Comparison of ENCODE assay signal across 7 mouse cellular contexts in genomic region chr17:33817184-33817968, GRCm38 (mm10). TPM values are rescaled to one million over a fixed set of nuclear protein-coding genes. Genes with fewer than 3 reads are reported as not detected.
DNase-seq lines count a peak whose midpoint lies in the region; ATAC-seq lines count a peak whose summit lies in the region.

No protein-coding gene starts in this region.

- peak; percentile 98 for ATAC-seq in intestine, embryonic 16.5 days
- peak; percentile 98 for ATAC-seq in midbrain, embryonic 11.5 days (ENCODE audit: low FRiP score)

- H3K4me1 ChIP-seq in intestine, embryonic 16.5 days (ENCODE audit: control insufficient read depth, insufficient read depth, low read length): peaks cover 10% of the 10 kb centered on the region
- peaks cover 12% of the 10 kb centered on the region; the same call in 1 of the 2 replicates for H3K4me1 ChIP-seq in midbrain, embryonic 11.5 days (ENCODE audit: control insufficient read depth, insufficient read depth, low read length)

- WGBS in intestine, embryonic 16.5 days: under 1% methylated on average over 89 of the region's 89 CpGs
- under 1% methylated on average over 84 of the region's 89 CpGs for WGBS in midbrain, embryonic 11.5 days

- intact Hi-C loops in gastrocnemius, postnatal 36 days (cut with DNase I): no loop called here
- intact Hi-C loops in left cerebral cortex, postnatal 36 days (cut with DNase I): no loop called here

- peak overlapping the region; percentile 93 for H3K4me2 ChIP-seq in intestine, embryonic 16.5 days (ENCODE audit: low read depth, low read length)
- H3K4me2 ChIP-seq in midbrain, embryonic 11.5 days: peak overlapping the region; percentile 90

- peak overlapping the region; percentile 92 for H3K27ac ChIP-seq in intestine, embryonic 16.5 days (ENCODE audit: low read length)
- peak overlapping the region; percentile 49 for H3K27ac ChIP-seq in midbrain, embryonic 11.5 days (ENCODE audit: low read depth, low read length)

- H3K9ac ChIP-seq in intestine, embryonic 16.5 days (ENCODE audit: low read depth, low read length): peak overlapping the region; percentile 82
- peak overlapping the region; percentile 76 for H3K9ac ChIP-seq in midbrain, embryonic 11.5 days (ENCODE audit: low read length)

- H3K36me3 ChIP-seq in intestine, embryonic 16.5 days (ENCODE audit: control insufficient read depth, insufficient read depth, low read length): peaks cover 13% of the 10 kb centered on the region; the same call in 1 of the 2 replicates
- peaks cover 25% of the 10 kb centered on the region; the same call in 1 of the 2 replicates for H3K36me3 ChIP-seq in midbrain, embryonic 11.5 days (ENCODE audit: control insufficient read depth, insufficient read depth, low read length)

- no peaks in the 10 kb centered on the region for H3K27me3 ChIP-seq in intestine, embryonic 16.5 days (replicated peaks; ENCODE audit: control insufficient read depth, insufficient read depth, low read length)
- no peaks in the 10 kb centered on the region for H3K27me3 ChIP-seq in midbrain, embryonic 11.5 days (ENCODE audit: control insufficient read depth, insufficient read depth, low read length)

- peak; percentile 95 for DNase-seq in adrenal gland, adult 2 months
- peak; percentile 96 for DNase-seq in embryo, embryonic 11.5 days (ENCODE audit: low read depth, low spot score)
- DNase-seq in gastrocnemius, postnatal 36 days: peak; percentile 81 to 84
- peak; percentile 90 to 92 for DNase-seq in left cerebral cortex, postnatal 36 days (ENCODE audit: low spot score in 2 of 2)
- peak; percentile 99 for DNase-seq in midbrain, embryonic 11.5 days (ENCODE audit: low spot score, missing footprints)
- DNase-seq in skeletal muscle tissue, adult 2 months (ENCODE audit: low read depth, low spot score): peak; percentile 94

- no peaks in the 10 kb centered on the region for H3K9me3 ChIP-seq in intestine, embryonic 16.5 days (ENCODE audit: control insufficient read depth, low read length)
- no peaks in the 10 kb centered on the region for H3K9me3 ChIP-seq in midbrain, embryonic 11.5 days (ENCODE audit: control insufficient read depth, low read length)

- H3K4me3 ChIP-seq in intestine, embryonic 16.5 days (ENCODE audit: low read length): peak overlapping the region; percentile 65
- peak overlapping the region; percentile 51 for H3K4me3 ChIP-seq in midbrain, embryonic 11.5 days (ENCODE audit: low read depth, low read length)

RNA-seq across cellular contexts. Expression of gene Rps28, which starts 7.0 kb away (rescaled TPM):
- total RNA-seq in adrenal gland, adult 2 months (2021): 1,000 to 10,000 TPM; 1,533 to 1,560 TPM
- polyA plus RNA-seq in adrenal gland, adult 2 months (2012; rRNA removed): 387 and 446 TPM in 2 replicates
- 100 to 1,000 TPM; 503 to 584 TPM for total RNA-seq in gastrocnemius, postnatal 36 days (2021)
- 838 and 894 TPM in 2 replicates for polyA plus RNA-seq in intestine, embryonic 16.5 days (2015; fragmentation: Nextera tagmentation; extraction: Ambion mirVana)
- 100 to 1,000 TPM; 651 to 708 TPM for total RNA-seq in left cerebral cortex, postnatal 36 days (2021)
- polyA plus RNA-seq in midbrain, embryonic 11.5 days (2014; fragmentation: Nextera tagmentation; extraction: Ambion mirVana): 748 and 845 TPM in 2 replicates

RNA-seq across cellular contexts. Expression of gene Ndufa7, which starts 7.0 kb away (rescaled TPM):
- 100 to 1,000 TPM; 507 to 539 TPM for total RNA-seq in adrenal gland, adult 2 months (2021)
- polyA plus RNA-seq in adrenal gland, adult 2 months (2012; rRNA removed): 556 and 578 TPM in 2 replicates
- 100 to 1,000 TPM; 325 to 364 TPM for total RNA-seq in gastrocnemius, postnatal 36 days (2021)
- polyA plus RNA-seq in intestine, embryonic 16.5 days (2015; fragmentation: Nextera tagmentation; extraction: Ambion mirVana): 533 and 550 TPM in 2 replicates
- 100 to 1,000 TPM; 212 to 213 TPM for total RNA-seq in left cerebral cortex, postnatal 36 days (2021)
- 408 and 456 TPM in 2 replicates for polyA plus RNA-seq in midbrain, embryonic 11.5 days (2014; fragmentation: Nextera tagmentation; extraction: Ambion mirVana)

RNA-seq across cellular contexts. Expression of gene Kank3, which starts 7.1 kb away (rescaled TPM):
- 10 to 100 TPM; 55.9 to 66.2 TPM for total RNA-seq in adrenal gland, adult 2 months (2021)
- polyA plus RNA-seq in adrenal gland, adult 2 months (2012; rRNA removed): 164 and 195 TPM in 2 replicates
- 10 to 100 TPM; 15.3 to 22.5 TPM for total RNA-seq in gastrocnemius, postnatal 36 days (2021)
- 22.7 and 23.5 TPM in 2 replicates for polyA plus RNA-seq in intestine, embryonic 16.5 days (2015; fragmentation: Nextera tagmentation; extraction: Ambion mirVana)
- 10 to 100 TPM; 27.0 to 44.8 TPM for total RNA-seq in left cerebral cortex, postnatal 36 days (2021)
- 18.3 and 23.9 TPM in 2 replicates for polyA plus RNA-seq in midbrain, embryonic 11.5 days (2014; fragmentation: Nextera tagmentation; extraction: Ambion mirVana)

RNA-seq across cellular contexts. Expression of gene Cd320, which starts 25.5 kb away (rescaled TPM):
- total RNA-seq in adrenal gland, adult 2 months (2021): 10 to 100 TPM; 34.2 to 42.8 TPM
- polyA plus RNA-seq in adrenal gland, adult 2 months (2012; rRNA removed): 85.2 and 99.1 TPM in 2 replicates
- 10 to 100 TPM; 13.3 to 15.2 TPM for total RNA-seq in gastrocnemius, postnatal 36 days (2021)
- polyA plus RNA-seq in intestine, embryonic 16.5 days (2015; fragmentation: Nextera tagmentation; extraction: Ambion mirVana): 47.6 and 53.8 TPM in 2 replicates
- total RNA-seq in left cerebral cortex, postnatal 36 days (2021): 10 to 100 TPM; 24.8 to 27.5 TPM
- 67.5 and 70.5 TPM in 2 replicates for polyA plus RNA-seq in midbrain, embryonic 11.5 days (2014; fragmentation: Nextera tagmentation; extraction: Ambion mirVana)

RNA-seq across cellular contexts. Expression of gene Angptl4, which starts 35.7 kb away (rescaled TPM):
- total RNA-seq in adrenal gland, adult 2 months (2021): 100 to 1,000 TPM in 1 of 2 experiments, 10 to 100 TPM in 1; 44.5 to 100 TPM
- 131 and 261 TPM in 2 replicates for polyA plus RNA-seq in adrenal gland, adult 2 months (2012; rRNA removed)
- 10 to 100 TPM in 1 of 2 experiments, 1 to 10 TPM in 1; 8.0 to 11.7 TPM for total RNA-seq in gastrocnemius, postnatal 36 days (2021)
- polyA plus RNA-seq in intestine, embryonic 16.5 days (2015; fragmentation: Nextera tagmentation; extraction: Ambion mirVana): 22.4 and 24.5 TPM in 2 replicates
- total RNA-seq in left cerebral cortex, postnatal 36 days (2021): 1 to 10 TPM; 3.3 to 4.8 TPM
- polyA plus RNA-seq in midbrain, embryonic 11.5 days (2014; fragmentation: Nextera tagmentation; extraction: Ambion mirVana): 20.6 and 21.4 TPM in 2 replicates

Comparison
In these comparisons a context has a peak if more than half of its experiments do, and no peak if none do; other contexts are left out.
1. Peak in every context shown above with its lines: DNase-seq, ATAC-seq, H3K4me3 ChIP-seq and H3K27ac ChIP-seq.